Mouse (Mus musculus) heart, embryonic 12.5 days (tissue): Measurements from ENCODE around the gene Ankrd63. TPM values are rescaled to one million over a fixed set of nuclear protein-coding genes. Genes with fewer than 3 reads are reported as not detected.

Source experiments
- ATAC-seq: fragments of 200-750 bp; cut with Nextera tagmentation; 2 replicates; pipeline ENCODE4 v1.8.0; 2017; ENCODE audit warnings: moderate TSS enrichment, moderate library complexity; ENCODE audit not compliant: insufficient number of reproducible peaks, low FRiP score
- H3K27ac ChIP-seq: fragments of 300-500 bp; sonication (generic); 2 replicates; pipeline ENCODE4 v1.5.1; 2016; ENCODE audit warnings: mild to moderate bottlenecking, moderate library complexity; ENCODE audit not compliant: poor library complexity, severe bottlenecking
- H3K27me3 ChIP-seq: fragments of 300-500 bp; sonication (generic); replicated peaks from 2 replicates; pipeline ENCODE4 v1.6.1; 2016; ENCODE audit warnings: mild to moderate bottlenecking, moderate library complexity
- H3K36me3 ChIP-seq: fragments of 300-500 bp; sonication (generic); 2 replicates; pipeline ENCODE4 v1.6.1; 2016; ENCODE audit warnings: mild to moderate bottlenecking, moderate library complexity
- H3K4me1 ChIP-seq: fragments of 300-500 bp; sonication (generic); replicated peaks from 2 replicates; pipeline ENCODE4 v1.6.1; 2016; ENCODE audit warnings: mild to moderate bottlenecking
- H3K4me2 ChIP-seq: fragments of 300-500 bp; sonication (generic); 2 replicates; pipeline ENCODE4 v1.6.1; 2016; ENCODE audit warnings: mild to moderate bottlenecking, moderate library complexity
- H3K4me3 ChIP-seq: fragments of 300-500 bp; sonication (generic); 2 replicates; pipeline ENCODE4 v1.5.1; 2016; ENCODE audit warnings: mild to moderate bottlenecking
- H3K9ac ChIP-seq: fragments of 300-500 bp; sonication (generic); 2 replicates; pipeline ENCODE4 v1.6.1; 2016; ENCODE audit warnings: mild to moderate bottlenecking, moderate library complexity
- H3K9me3 ChIP-seq: fragments of 300-500 bp; sonication (generic); replicated peaks from 2 replicates; pipeline ENCODE4 v1.6.1; 2016; ENCODE audit warnings: mild to moderate bottlenecking, moderate library complexity
- WGBS: fragments of 180-500 bp; shearing (Covaris S2); methylation state at CpG from one replicate; pipeline ENCODE4 v1.1.7; 2016; 5-methylcytosine and 5-hydroxymethylcytosine counted together
- polyA plus RNA-seq: library from polyadenylated mRNA; unstranded; fragments of >200 nt; fragmentation: Nextera tagmentation; extraction: Ambion mirVana; gene quantifications from 2 replicates; pipeline ENCODE4 v1.2.1, GENCODE M21; 2016

Gene Ankrd63
- polyA plus RNA-seq, 1 experiment from 2014 or later: 1.2 TPM

GRCm38 (mm10) chr2:118725511-118725910, 21.7 kb upstream of the Ankrd63 start:
- H3K4me2 ChIP-seq: no peak overlapping the region
- H3K4me1 ChIP-seq: peaks cover 45% of the 10 kb centered on the region
- no peaks in the 10 kb centered on the region for H3K9me3 ChIP-seq
- H3K27ac ChIP-seq: no peak overlapping the region
- WGBS: 79% methylated on average over 4 of the region's 4 CpGs
- no peak for ATAC-seq
- H3K27me3 ChIP-seq: peaks cover 22% of the 10 kb centered on the region; the same call in 1 of the 2 replicates
- H3K4me3 ChIP-seq: no peak overlapping the region
- H3K9ac ChIP-seq: no peak overlapping the region
- no peaks in the 10 kb centered on the region for H3K36me3 ChIP-seq

GRCm38 (mm10) chr2:118723693-118724486, 20.1 kb upstream of the Ankrd63 start:
- peaks cover 32% of the 10 kb centered on the region for H3K4me1 ChIP-seq
- H3K9ac ChIP-seq: no peak overlapping the region
- H3K27me3 ChIP-seq: peaks cover 19% of the 10 kb centered on the region; the same call in 1 of the 2 replicates
- H3K4me3 ChIP-seq: no peak overlapping the region
- no peak for ATAC-seq
- H3K36me3 ChIP-seq: no peaks in the 10 kb centered on the region
- H3K4me2 ChIP-seq: no peak overlapping the region
- no peaks in the 10 kb centered on the region for H3K9me3 ChIP-seq
- no peak overlapping the region for H3K27ac ChIP-seq
- 62% methylated on average over 15 of the region's 15 CpGs for WGBS

GRCm38 (mm10) chr2:118716677-118717076, 12.9 kb upstream of the Ankrd63 start:
- H3K27me3 ChIP-seq: peaks cover 19% of the 10 kb centered on the region
- WGBS: 35% methylated on average over 5 of the region's 5 CpGs
- H3K4me2 ChIP-seq: peak overlapping the region; percentile 8; the same call in 1 of the 2 replicates
- H3K4me3 ChIP-seq: no peak overlapping the region
- peak; percentile 81 for ATAC-seq
- H3K4me1 ChIP-seq: peaks cover 39% of the 10 kb centered on the region
- H3K9me3 ChIP-seq: no peaks in the 10 kb centered on the region
- H3K27ac ChIP-seq: peak overlapping the region; percentile 89
- H3K36me3 ChIP-seq: no peaks in the 10 kb centered on the region
- H3K9ac ChIP-seq: no peak overlapping the region

GRCm38 (mm10) chr2:118714230-118714629, 10.5 kb upstream of the Ankrd63 start:
- Histone ChIP-seq H3K4me2 (no peak overlapping the region), H3K36me3 (no peaks in the 10 kb centered on the region), H3K27me3 (peaks cover 36% of the 10 kb centered on the region), H3K4me3 (no peak overlapping the region), H3K9ac (no peak overlapping the region), H3K9me3 (no peaks in the 10 kb centered on the region), H3K27ac (no peak overlapping the region), H3K4me1 (peaks cover 61% of the 10 kb centered on the region)
- ATAC-seq: no peak
- WGBS: 51% methylated on average over 4 of the region's 4 CpGs

- Histone ChIP-seq H3K9ac (no peak overlapping the region), H3K27me3 (peaks cover 42% of the 10 kb centered on the region), H3K36me3 (no peaks in the 10 kb centered on the region), H3K4me3 (no peak overlapping the region), H3K27ac (no peak overlapping the region), H3K9me3 (no peaks in the 10 kb centered on the region), H3K4me1 (peaks cover 57% of the 10 kb centered on the region), H3K4me2 (no peak overlapping the region)
- no peak for ATAC-seq
- 87% methylated on average over 6 of the region's 6 CpGs for WGBS
These were observed 9.9 kb upstream of the Ankrd63 start for GRCm38 (mm10) chr2:118713631-118714030.

GRCm38 (mm10) chr2:118711038-118711494, 7.3 kb upstream of the Ankrd63 start:
- Histone ChIP-seq H3K9ac (peak overlapping the region; percentile 56), H3K27me3 (peaks cover 67% of the 10 kb centered on the region), H3K4me3 (peak overlapping the region; percentile 39), H3K9me3 (no peaks in the 10 kb centered on the region), H3K36me3 (no peaks in the 10 kb centered on the region), H3K27ac (no peak overlapping the region), H3K4me1 (peaks cover 49% of the 10 kb centered on the region), H3K4me2 (peak overlapping the region; percentile 79)
- 2% methylated on average over 36 of the region's 36 CpGs for WGBS
- ATAC-seq: peak; percentile 41

- H3K4me1 ChIP-seq: peaks cover 45% of the 10 kb centered on the region
- no peaks in the 10 kb centered on the region for H3K36me3 ChIP-seq
- peaks cover 79% of the 10 kb centered on the region for H3K27me3 ChIP-seq
- 53% methylated on average over 4 of the region's 4 CpGs for WGBS
- H3K9me3 ChIP-seq: no peaks in the 10 kb centered on the region
- no peak for ATAC-seq
- no peak overlapping the region for H3K4me3 ChIP-seq
- H3K9ac ChIP-seq: no peak overlapping the region
- H3K4me2 ChIP-seq: no peak overlapping the region
- H3K27ac ChIP-seq: no peak overlapping the region
These were observed 6.0 kb upstream of the Ankrd63 start for GRCm38 (mm10) chr2:118709655-118710221.

GRCm38 (mm10) chr2:118708472-118708871, 4.7 kb upstream of the Ankrd63 start:
- peaks cover 91% of the 10 kb centered on the region for H3K27me3 ChIP-seq
- H3K4me2 ChIP-seq: no peak overlapping the region
- no peak for ATAC-seq
- H3K4me1 ChIP-seq: peaks cover 57% of the 10 kb centered on the region
- no peak overlapping the region for H3K9ac ChIP-seq
- no peaks in the 10 kb centered on the region for H3K36me3 ChIP-seq
- H3K9me3 ChIP-seq: no peaks in the 10 kb centered on the region
- 83% methylated on average over 4 of the region's 4 CpGs for WGBS
- no peak overlapping the region for H3K27ac ChIP-seq
- no peak overlapping the region for H3K4me3 ChIP-seq

- WGBS: 7% methylated on average over 6 of the region's 6 CpGs
- H3K9me3 ChIP-seq: no peaks in the 10 kb centered on the region
- H3K4me1 ChIP-seq: peaks cover 65% of the 10 kb centered on the region
- H3K27me3 ChIP-seq: peaks cover 91% of the 10 kb centered on the region
- no peak overlapping the region for H3K9ac ChIP-seq
- peak overlapping the region; percentile 48; the same call in 1 of the 2 replicates for H3K27ac ChIP-seq
- no peak overlapping the region for H3K4me2 ChIP-seq
- no peak overlapping the region for H3K4me3 ChIP-seq
- H3K36me3 ChIP-seq: no peaks in the 10 kb centered on the region
- no peak for ATAC-seq
These were observed 2.7 kb upstream of the Ankrd63 start for GRCm38 (mm10) chr2:118706436-118706835.

GRCm38 (mm10) chr2:118702883-118703761, 641 bp downstream of the Ankrd63 start:
- Histone ChIP-seq H3K4me1 (peaks cover 59% of the 10 kb centered on the region), H3K36me3 (no peaks in the 10 kb centered on the region), H3K4me3 (peak overlapping the region; percentile 49), H3K27me3 (peaks cover 91% of the 10 kb centered on the region), H3K4me2 (peak overlapping the region; percentile 81), H3K27ac (no peak overlapping the region), H3K9me3 (no peaks in the 10 kb centered on the region), H3K9ac (peak overlapping the region; percentile 73)
- ATAC-seq: peak; percentile 19; the same call in 1 of the 2 replicates
- WGBS: 1% methylated on average over 89 of the region's 93 CpGs
